Mouse (Mus musculus) liver, embryonic 14.5 days (tissue): ENCODE data around the gene Tnfrsf18.

Experiments used
- CTCF ChIP-seq: IDR thresholded peaks from 2 replicates; pipeline ENCODE4 v1.5.1; 2016; ENCODE audit warnings: antibody characterized with exemption, low read depth, control low read depth
- EP300 ChIP-seq: IDR thresholded peaks from 2 replicates; pipeline ENCODE4 v1.6.1; 2016; ENCODE audit warnings: antibody characterized with exemption, low read depth

- TF ChIP-seq CTCF = no peak
- TF ChIP-seq EP300 = no peak
Measured at GRCm38 (mm10) chr4:156065156-156065894, 39.4 kb downstream of the Tnfrsf18 start.
